Mouse (Mus musculus) layer of hippocampus, adult 18-20 months (tissue): ENCODE data around the gene Sesn3. TPM values are rescaled to one million over a fixed set of nuclear protein-coding genes. Genes with fewer than 3 reads are reported as not detected.

Experiments used
- total RNA-seq, 2 experiments: library from RNA; stranded (reverse); gene quantifications; 2 replicates each; pipeline ENCODE4 v1.2.3; 2021

Sesn3 gene
- total RNA-seq, 2 experiments from 2014 or later = 77.5 to 87.8 TPM

Other genes starting within 250 kb of the Sesn3 start
- gene Endod1, start 106.4 kb downstream of the Sesn3 start, total RNA-seq = 10 to 100 TPM; 77.6 to 81.3 TPM
- 1 to 10 TPM; 1.3 to 1.5 TPM for gene Kdm4d, start 225.4 kb downstream of the Sesn3 start, total RNA-seq
- gene Cwc15, start 225.6 kb downstream of the Sesn3 start, total RNA-seq = 10 to 100 TPM; 83.6 to 87.8 TPM